Comparison of ENCODE assay signal across 9 mouse cellular contexts in the genomic region with DNA sequence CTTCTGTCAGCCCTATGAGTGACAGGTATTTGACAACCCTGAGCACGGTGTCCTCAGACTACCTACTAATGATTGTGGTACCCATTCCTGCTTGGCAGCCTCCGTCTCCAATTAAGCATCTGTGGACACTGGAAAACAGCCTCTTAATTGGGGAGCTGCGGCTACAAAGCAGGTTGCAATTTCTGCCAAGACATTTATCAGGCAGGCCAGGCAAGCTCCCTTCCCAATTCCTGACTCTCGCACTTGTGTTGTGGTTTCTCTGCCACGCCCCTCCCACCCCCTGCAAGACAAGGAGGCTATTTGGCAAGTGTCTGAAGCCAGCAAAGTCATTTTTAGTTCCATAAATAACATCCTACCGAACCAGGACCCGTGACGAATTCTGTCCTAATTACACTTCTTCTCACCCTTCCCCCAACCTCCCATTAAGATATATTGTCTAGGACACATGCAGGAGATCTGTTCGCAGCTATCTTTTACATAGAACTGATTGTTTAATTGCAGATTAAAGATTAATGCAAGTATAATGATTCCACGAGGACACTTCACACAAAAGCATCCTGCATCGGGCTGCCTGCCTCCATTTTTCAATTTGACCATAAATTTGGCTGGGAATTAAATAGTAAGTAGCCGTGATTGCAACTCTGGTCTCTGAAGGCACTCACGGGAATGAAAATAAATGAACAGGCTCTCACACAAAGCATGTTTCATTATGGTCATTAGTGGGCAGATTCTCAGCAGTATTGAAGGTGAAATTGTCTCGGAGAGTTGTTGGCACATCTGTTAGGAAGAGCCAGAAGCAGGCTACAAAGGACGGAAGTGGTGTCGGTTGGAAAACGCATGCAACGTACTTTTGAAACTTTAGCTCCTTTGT.
DNase-seq lines count a peak whose midpoint lies in the region; ATAC-seq and TF ChIP-seq lines count a peak whose summit lies in the region.
"Had no signal": no experiment of that assay in that cellular context is flagged by ENCODE, and none has a peak within 500 bp of the region (broad histone marks: within the 10 kb centered on the region; RNA-seq: fewer than 3 reads in every experiment).

No protein-coding gene starts in this region.

- 60% methylated on average over 18 of the region's 18 CpGs for WGBS in midbrain, postnatal 0 days

- H3K27ac ChIP-seq in midbrain, postnatal 0 days (ENCODE audit: low read depth, low read length): no peak overlapping the region
- H3K27ac ChIP-seq: embryonic facial prominence, embryonic 12.5 days had no signal

- no peaks in the 10 kb centered on the region for H3K4me1 ChIP-seq in midbrain, postnatal 0 days (ENCODE audit: insufficient read depth, low read length)
- H3K4me1 ChIP-seq: embryonic facial prominence, embryonic 12.5 days had no signal

- ATAC-seq in midbrain, postnatal 0 days (ENCODE audit: low FRiP score): no peak

- no peaks in the 10 kb centered on the region for H3K27me3 ChIP-seq in midbrain, postnatal 0 days (ENCODE audit: insufficient read depth, low read length)
- H3K27me3 ChIP-seq: embryonic facial prominence, embryonic 12.5 days had no signal

- peak; percentile 27 to 49 for DNase-seq in cerebellum, postnatal 10 days
- no peak for DNase-seq in cerebellum, adult 8-10 months
- DNase-seq in left cerebral cortex, postnatal 10 days (ENCODE audit: extremely low spot score in 1 of 2, low spot score in 2 of 2): peak; percentile 19 to 23
- no peak for DNase-seq in left cerebral cortex, adult 9 months (ENCODE audit: low spot score in 2 of 2)
- peak; percentile 4 for DNase-seq in heart, postnatal 25 days (ENCODE audit: low spot score)
- peak; percentile 40 for DNase-seq in midbrain, postnatal 0 days (ENCODE audit: low spot score)
- DNase-seq in T-cell, adult 2 months (ENCODE audit: low spot score): no peak
- no peak for DNase-seq in cerebellum, postnatal 36 days

- no peaks in the 10 kb centered on the region for H3K9me3 ChIP-seq in midbrain, postnatal 0 days (ENCODE audit: low read length)
- H3K9me3 ChIP-seq: embryonic facial prominence, embryonic 12.5 days had no signal

- H3K4me2 ChIP-seq in midbrain, postnatal 0 days (ENCODE audit: low read depth, low read length, poor library complexity, severe bottlenecking): no peak overlapping the region
- H3K4me2 ChIP-seq: embryonic facial prominence, embryonic 12.5 days had no signal

- no peak overlapping the region for H3K4me3 ChIP-seq in midbrain, postnatal 0 days (ENCODE audit: low read depth, low read length)
- H3K4me3 ChIP-seq: embryonic facial prominence, embryonic 12.5 days had no signal

- intact Hi-C loops in left cerebral cortex, postnatal 10 days (cut with DNase I): no loop called here
- intact Hi-C loops in heart, postnatal 25 days (cut with DNase I): no loop called here

- TF ChIP-seq CTCF in midbrain, postnatal 0 days (IDR thresholded peaks at IDR 0.05): no peak

- no peak overlapping the region for H3K9ac ChIP-seq in midbrain, postnatal 0 days (replicated peaks; ENCODE audit: low read length, poor library complexity, severe bottlenecking)
- H3K9ac ChIP-seq: embryonic facial prominence, embryonic 12.5 days had no signal

- H3K36me3 ChIP-seq in midbrain, postnatal 0 days (ENCODE audit: insufficient read depth, low read length): no peaks in the 10 kb centered on the region
- H3K36me3 ChIP-seq: embryonic facial prominence, embryonic 12.5 days had no signal

Comparison
In these comparisons a context has a peak if more than half of its experiments do, and no peak if none do; other contexts are left out.
1. DNase-seq: peak in cerebellum, postnatal 10 days (2 of 2), left cerebral cortex, postnatal 10 days (2 of 2), heart, postnatal 25 days (single experiment) and midbrain, postnatal 0 days (single experiment); none in cerebellum, adult 8-10 months (single experiment), left cerebral cortex, adult 9 months (0 of 2), T-cell, adult 2 months (single experiment) and cerebellum, postnatal 36 days (0 of 2).